Mouse (Mus musculus) MEL (cell line): ENCODE data around the gene Pparg.

Experiments
- CTCF ChIP-seq, 3 experiments: IDR thresholded peaks in 2 of 3; conservative IDR thresholded peaks in 1 of 3; 2 replicates each; pipeline ENCODE4 v1.5.1; 2011 to 2012; ENCODE audit warnings: low read length in 3 of 3, low read depth in 2 of 3, mild to moderate bottlenecking in 2 of 3, improper control_type of control experiment in 1 of 3, inconsistent platforms in 1 of 3, mixed read lengths in 1 of 3, moderate library complexity in 1 of 3; ENCODE audit not compliant: control insufficient read depth in 1 of 3, insufficient read depth in 1 of 3, poor library complexity in 1 of 3, severe bottlenecking in 1 of 3
- E2F4 ChIP-seq: IDR thresholded peaks from 2 replicates; pipeline ENCODE4 v1.6.1; 2011; ENCODE audit warnings: low read depth, low read length, improper control_type of control experiment, borderline replicate concordance
- MXI1 ChIP-seq: IDR thresholded peaks from 2 replicates; pipeline ENCODE4 v1.6.1; 2011; ENCODE audit warnings: mild to moderate bottlenecking, low read depth, low read length, improper control_type of control experiment
- NELFE ChIP-seq: IDR thresholded peaks from 2 replicates; pipeline ENCODE4 v1.6.1; 2011; ENCODE audit warnings: low read depth, low read length, improper control_type of control experiment

DNA sequence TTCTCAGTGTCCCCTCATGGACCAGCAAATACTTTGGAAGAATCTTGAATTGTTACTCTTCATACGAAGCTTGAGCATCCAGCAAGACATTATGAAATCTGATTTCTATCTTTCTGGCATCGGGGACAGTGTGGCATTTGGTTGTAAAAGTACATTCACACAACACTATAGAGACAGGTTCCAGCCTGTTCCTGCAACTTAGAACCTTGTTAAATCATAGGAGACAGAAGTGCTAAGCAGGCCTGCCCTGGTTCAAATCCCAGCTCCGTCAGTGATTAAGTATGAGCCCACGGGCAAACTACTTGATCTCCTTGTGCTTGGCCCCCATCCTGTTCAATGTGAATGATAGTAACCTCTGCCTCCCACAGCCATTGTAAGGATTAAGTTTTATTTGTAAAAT, 41.1 kb upstream of the Pparg start:
- TF ChIP-seq NELFE (no peak), CTCF (IDR thresholded peaks at IDR 0.05 in 2 of 3, conservative IDR thresholded peaks at IDR 0.05 in 1 of 3; ENCODE audit: control insufficient read depth in 1 of 3, insufficient read depth in 1 of 3, low read depth in 2 of 3, low read length in 3 of 3, poor library complexity in 1 of 3, severe bottlenecking in 1 of 3) (no peak), MXI1 (no peak), E2F4 (no peak)
